Mouse (Mus musculus): ENCODE measurements around the gene Muc13. TPM values are rescaled to one million over a fixed set of nuclear protein-coding genes. Genes with fewer than 3 reads are reported as not detected.

Gene Muc13
- polyA plus RNA-seq (2016; fragmentation: Nextera tagmentation; extraction: Ambion mirVana): 0.10 and 0.14 TPM in 2 replicates

DNA sequence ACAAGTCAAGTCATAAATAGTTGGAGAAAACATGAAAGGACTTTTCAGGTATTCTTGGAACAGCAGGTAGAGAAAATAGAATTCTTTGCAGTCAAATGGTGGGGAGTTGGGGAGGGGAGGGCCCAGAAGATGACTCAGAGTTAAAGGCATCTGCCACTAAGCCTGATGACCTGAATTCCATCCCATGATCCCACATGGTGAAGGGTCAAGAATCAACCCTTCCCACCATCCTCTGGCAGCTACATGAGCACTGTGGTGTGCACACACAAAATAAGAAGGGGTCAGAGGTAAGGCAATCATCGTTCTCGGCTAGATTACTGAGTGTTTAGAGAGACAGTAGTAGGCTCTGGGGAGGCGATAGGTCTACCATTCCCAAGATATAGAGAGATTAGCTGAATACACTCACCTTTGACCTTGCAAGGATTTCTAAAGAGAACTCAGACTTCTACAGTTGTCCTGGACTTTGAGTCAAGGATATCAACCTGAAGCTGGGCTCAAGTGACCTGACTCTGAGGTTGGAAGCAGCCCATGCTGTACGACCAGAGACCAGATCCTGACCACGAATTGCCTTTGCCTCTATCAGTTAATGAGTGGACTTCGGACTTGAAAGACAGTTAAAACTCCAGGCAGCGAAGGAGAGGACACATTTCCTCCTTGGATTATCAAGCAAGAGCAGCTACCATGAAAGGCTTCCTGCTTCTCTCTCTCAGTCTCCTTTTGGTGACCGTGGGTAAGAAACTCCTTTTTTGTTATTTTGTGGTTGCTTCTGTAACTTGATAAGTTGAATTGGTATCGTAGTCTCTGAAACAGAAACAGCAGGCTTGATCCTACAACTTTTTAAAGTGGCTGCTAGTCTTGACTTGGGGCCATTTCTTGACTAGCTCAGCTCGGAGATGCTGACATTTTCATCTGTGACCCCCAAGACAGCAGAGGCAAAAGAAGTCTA is at the start of gene Muc13:
Muc13 (plus strand) TSS at position 192 of the 946 bp plus-strand sequence.
- H3K27me3 ChIP-seq (replicated peaks; ENCODE audit: low read depth, poor library complexity, severe bottlenecking): no peaks in the 10 kb centered on the region
- DNase-seq (ENCODE audit: low spot score): no peak
- H3K27ac ChIP-seq (replicated peaks): no peak within 1 kb of the TSS
- H3K4me1 ChIP-seq: no peaks in the 10 kb centered on the region
- WGBS: 87% methylated on average over 10 of the region's 10 CpGs
- H3K4me3 ChIP-seq: no peak within 1 kb of the TSS
- H3K9me3 ChIP-seq: no peaks in the 10 kb centered on the region
- no peaks in the 10 kb centered on the region for H3K36me3 ChIP-seq (replicated peaks)

GRCm38 (mm10) chr16:33744622-33745419 is 49.0 kb upstream of the Muc13 start:
- Histone ChIP-seq H3K4me1 (peaks cover 30% of the 10 kb centered on the region), H3K9me3 (no peaks in the 10 kb centered on the region), H3K36me3 (replicated peaks) (peaks cover 43% of the 10 kb centered on the region), H3K27me3 (replicated peaks; ENCODE audit: low read depth, poor library complexity, severe bottlenecking) (no peaks in the 10 kb centered on the region), H3K4me3 (no peak overlapping the region), H3K27ac (replicated peaks) (no peak overlapping the region)
- no peak for DNase-seq (ENCODE audit: low spot score)
- WGBS: 57% methylated on average over 7 of the region's 7 CpGs

DNA sequence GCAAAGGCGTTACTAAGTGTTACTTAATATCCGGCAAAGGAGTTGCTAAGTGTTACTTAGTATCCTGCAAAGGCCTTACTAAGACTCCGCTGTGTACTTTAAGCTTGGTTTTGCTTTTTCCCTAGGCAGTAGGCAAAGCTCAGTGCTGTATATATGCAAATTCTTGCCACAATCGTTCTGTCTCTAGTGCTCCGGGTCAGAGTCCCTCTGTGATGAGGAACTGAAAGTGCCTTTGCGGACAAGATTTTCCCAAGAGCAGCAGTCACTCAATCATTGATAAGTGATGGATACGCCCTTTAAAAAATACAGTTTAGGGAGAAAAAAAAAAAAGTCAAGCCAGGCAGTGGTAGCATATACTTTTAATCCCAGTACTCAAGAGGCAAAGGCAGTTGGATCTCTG is 48.4 kb upstream of the Muc13 start:
- Histone ChIP-seq H3K9me3 (no peaks in the 10 kb centered on the region), H3K27ac (replicated peaks) (no peak overlapping the region), H3K4me1 (peaks cover 24% of the 10 kb centered on the region), H3K4me3 (no peak overlapping the region), H3K27me3 (replicated peaks; ENCODE audit: low read depth, poor library complexity, severe bottlenecking) (no peaks in the 10 kb centered on the region), H3K36me3 (replicated peaks) (peaks cover 44% of the 10 kb centered on the region)
- DNase-seq (ENCODE audit: low spot score): no peak
- WGBS: 87% methylated on average over 7 of the region's 7 CpGs

- Histone ChIP-seq H3K27me3 (replicated peaks; ENCODE audit: low read depth, poor library complexity, severe bottlenecking) (no peaks in the 10 kb centered on the region), H3K36me3 (replicated peaks) (peaks cover 47% of the 10 kb centered on the region), H3K4me1 (peaks cover 19% of the 10 kb centered on the region), H3K4me3 (no peak overlapping the region), H3K27ac (replicated peaks) (no peak overlapping the region), H3K9me3 (no peaks in the 10 kb centered on the region)
- 87% methylated on average over 10 of the region's 10 CpGs for WGBS
- DNase-seq (ENCODE audit: low spot score): no peak
These were observed 47.7 kb upstream of the Muc13 start for GRCm38 (mm10) chr16:33746074-33746676.

DNA sequence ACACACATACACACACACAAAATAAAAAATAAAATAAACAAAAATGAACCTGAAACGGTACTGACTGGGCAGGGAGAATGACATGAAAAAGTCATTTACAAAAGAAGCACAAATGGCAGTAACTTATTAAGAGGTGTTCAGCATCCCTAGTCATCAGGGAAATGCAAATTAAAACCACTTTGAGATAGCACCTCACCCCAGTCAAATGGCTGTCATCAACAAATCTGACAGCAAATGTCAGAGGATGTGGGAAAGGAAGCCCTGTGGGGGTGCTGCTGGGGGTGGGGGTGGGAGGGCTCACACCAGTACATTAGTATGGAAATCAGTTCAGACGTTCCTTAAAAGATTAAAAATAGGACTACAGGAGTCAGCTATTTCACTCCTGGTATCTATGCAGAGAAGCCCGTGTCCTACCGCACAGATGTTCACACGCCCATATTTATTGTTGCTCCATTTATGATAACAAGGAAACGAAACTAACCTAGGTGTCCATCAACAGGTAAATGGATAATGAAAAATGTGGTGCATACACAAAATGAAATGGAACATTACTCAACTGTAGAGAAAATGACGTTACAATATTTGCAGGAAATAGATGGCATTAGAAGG is 46.4 kb upstream of the Muc13 start:
- Histone ChIP-seq H3K4me1 (peaks cover 12% of the 10 kb centered on the region), H3K27ac (replicated peaks) (no peak overlapping the region), H3K36me3 (replicated peaks) (peaks cover 46% of the 10 kb centered on the region), H3K9me3 (no peaks in the 10 kb centered on the region), H3K27me3 (replicated peaks; ENCODE audit: low read depth, poor library complexity, severe bottlenecking) (no peaks in the 10 kb centered on the region), H3K4me3 (no peak overlapping the region)
- DNase-seq (ENCODE audit: low spot score): no peak
- WGBS: 71% methylated on average over 7 of the region's 7 CpGs

- H3K4me1 ChIP-seq: peaks cover 12% of the 10 kb centered on the region; the same call in 1 of the 2 replicates
- H3K36me3 ChIP-seq (replicated peaks): peaks cover 45% of the 10 kb centered on the region
- no peak overlapping the region for H3K27ac ChIP-seq (replicated peaks)
These were observed 45.8 kb upstream of the Muc13 start for GRCm38 (mm10) chr16:33747994-33748393.

DNA sequence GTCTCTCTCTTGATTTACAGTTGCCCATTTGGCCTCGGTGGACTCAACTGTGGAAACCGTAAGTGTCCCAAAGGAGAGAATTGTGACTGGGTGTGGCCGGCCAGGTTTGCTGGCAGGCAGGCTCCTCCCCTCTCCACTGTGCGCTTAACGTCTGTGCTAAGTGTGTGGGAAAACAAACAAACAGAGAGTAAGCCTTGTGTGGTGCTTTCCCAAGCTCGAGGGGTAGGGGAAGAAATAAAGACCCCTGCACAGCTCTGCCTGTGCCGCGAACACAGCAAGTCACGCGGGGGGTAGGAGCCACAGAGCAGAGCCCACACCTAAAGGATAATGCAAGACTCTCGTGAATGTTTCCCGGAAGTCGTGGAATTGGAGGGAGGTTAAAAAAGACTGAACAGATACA is 42.7 kb upstream of the Muc13 start:
- Histone ChIP-seq H3K4me1 (peaks cover 15% of the 10 kb centered on the region), H3K27ac (replicated peaks) (no peak overlapping the region), H3K4me3 (peak overlapping the region; percentile 33; the same call in 1 of the 2 replicates), H3K36me3 (replicated peaks) (peaks cover 55% of the 10 kb centered on the region), H3K27me3 (replicated peaks; ENCODE audit: low read depth, poor library complexity, severe bottlenecking) (no peaks in the 10 kb centered on the region), H3K9me3 (no peaks in the 10 kb centered on the region)
- DNase-seq (ENCODE audit: low spot score): no peak
- WGBS: 44% methylated on average over 13 of the region's 13 CpGs

More at GRCm38 (mm10) chr16:33747994-33748393, 45.8 kb upstream of the Muc13 start:
- no peak for DNase-seq (ENCODE audit: low spot score)
- Histone ChIP-seq H3K4me3 (no peak overlapping the region), H3K9me3 (no peaks in the 10 kb centered on the region), H3K27me3 (replicated peaks; ENCODE audit: low read depth, poor library complexity, severe bottlenecking) (no peaks in the 10 kb centered on the region)
- 83% methylated on average over 2 of the region's 2 CpGs for WGBS

DNA sequence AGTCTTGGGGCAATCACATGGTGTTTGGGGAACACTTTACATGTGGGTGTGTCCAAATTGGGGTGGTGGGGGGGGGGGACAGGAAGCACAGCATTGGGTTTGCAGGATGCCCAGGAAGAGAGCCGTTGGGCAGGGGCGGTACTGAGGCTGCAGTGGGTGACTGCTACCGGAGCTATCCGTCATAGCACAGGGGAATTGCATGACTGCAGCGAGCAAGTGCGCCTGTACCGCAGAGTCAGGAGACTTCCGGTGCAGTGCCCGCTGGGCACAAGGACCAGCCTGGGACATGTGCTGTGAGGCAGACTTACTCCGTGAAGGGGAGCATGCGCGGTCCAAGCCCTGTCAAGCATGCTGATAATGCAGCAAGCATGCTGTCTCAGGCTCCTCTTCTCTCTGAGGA is 42.2 kb upstream of the Muc13 start:
- Histone ChIP-seq H3K27me3 (replicated peaks; ENCODE audit: low read depth, poor library complexity, severe bottlenecking) (no peaks in the 10 kb centered on the region), H3K27ac (replicated peaks) (no peak overlapping the region), H3K4me3 (peak overlapping the region; percentile 33; the same call in 1 of the 2 replicates), H3K9me3 (no peaks in the 10 kb centered on the region), H3K4me1 (peaks cover 15% of the 10 kb centered on the region), H3K36me3 (replicated peaks) (peaks cover 56% of the 10 kb centered on the region)
- DNase-seq (ENCODE audit: low spot score): no peak
- 57% methylated on average over 12 of the region's 12 CpGs for WGBS

DNA sequence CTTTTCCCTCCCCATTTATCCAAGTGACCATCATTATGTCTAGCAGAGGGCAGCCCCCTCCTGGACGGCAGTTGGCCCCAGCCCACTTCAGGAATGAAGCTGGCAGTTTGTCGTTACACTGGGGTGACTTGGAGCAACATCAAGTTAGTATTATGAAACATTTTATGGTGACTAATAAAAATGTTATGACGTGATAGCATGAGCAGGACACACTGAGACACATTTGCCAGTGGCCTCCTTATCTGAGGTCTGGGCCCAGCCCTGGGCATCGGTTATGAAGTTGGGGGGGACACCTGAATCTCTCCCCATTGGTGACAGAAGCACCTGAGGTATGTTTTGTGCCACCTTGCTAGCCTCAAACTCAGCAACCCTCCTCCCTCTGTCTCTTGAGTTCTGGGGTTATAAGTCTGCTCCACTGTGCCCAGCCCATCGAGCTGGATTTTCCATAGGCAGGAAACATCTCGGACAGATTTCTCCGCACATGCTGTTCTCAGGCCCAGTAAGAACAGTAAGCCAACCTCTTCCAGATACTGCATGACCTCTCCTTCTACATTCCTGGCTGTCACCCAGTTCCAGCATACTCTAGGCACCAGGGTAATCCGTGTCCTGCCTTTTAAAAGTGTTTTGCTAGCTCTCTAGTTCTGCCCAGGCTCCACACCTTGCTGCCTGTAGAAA is 40.8 kb upstream of the Muc13 start:
- no peak for DNase-seq (ENCODE audit: low spot score)
- no peaks in the 10 kb centered on the region for H3K9me3 ChIP-seq
- H3K4me1 ChIP-seq: peaks cover 12% of the 10 kb centered on the region
- H3K36me3 ChIP-seq (replicated peaks): peaks cover 59% of the 10 kb centered on the region
- no peak overlapping the region for H3K27ac ChIP-seq (replicated peaks)
- 89% methylated on average over 8 of the region's 8 CpGs for WGBS
- H3K4me3 ChIP-seq: no peak overlapping the region
- H3K27me3 ChIP-seq (replicated peaks; ENCODE audit: low read depth, poor library complexity, severe bottlenecking): no peaks in the 10 kb centered on the region

DNA sequence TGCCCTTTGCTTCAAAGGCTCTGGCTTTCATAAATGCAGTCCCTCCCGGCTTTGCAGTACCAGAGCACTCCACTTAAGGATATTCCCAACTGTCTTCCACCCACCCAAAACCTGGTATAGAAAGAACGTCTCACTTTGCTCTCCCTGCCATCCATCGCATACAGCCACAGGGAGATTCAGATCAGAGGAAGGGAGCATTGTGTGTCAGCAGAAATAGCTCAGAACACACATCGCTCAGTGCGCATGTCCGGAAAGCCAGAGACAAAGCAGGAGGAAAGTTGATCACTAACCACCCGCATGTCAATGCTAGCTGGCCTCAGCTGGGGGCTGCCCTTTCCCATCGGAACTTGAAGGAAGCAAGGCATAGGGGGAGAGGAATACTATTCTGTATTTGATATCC is 38.5 kb upstream of the Muc13 start:
- Histone ChIP-seq H3K9me3 (no peaks in the 10 kb centered on the region), H3K4me1 (peaks cover 12% of the 10 kb centered on the region), H3K27ac (replicated peaks) (no peak overlapping the region), H3K4me3 (no peak overlapping the region), H3K27me3 (replicated peaks; ENCODE audit: low read depth, poor library complexity, severe bottlenecking) (no peaks in the 10 kb centered on the region), H3K36me3 (replicated peaks) (peaks cover 52% of the 10 kb centered on the region)
- 77% methylated on average over 8 of the region's 8 CpGs for WGBS
- DNase-seq (ENCODE audit: low spot score): no peak

DNA sequence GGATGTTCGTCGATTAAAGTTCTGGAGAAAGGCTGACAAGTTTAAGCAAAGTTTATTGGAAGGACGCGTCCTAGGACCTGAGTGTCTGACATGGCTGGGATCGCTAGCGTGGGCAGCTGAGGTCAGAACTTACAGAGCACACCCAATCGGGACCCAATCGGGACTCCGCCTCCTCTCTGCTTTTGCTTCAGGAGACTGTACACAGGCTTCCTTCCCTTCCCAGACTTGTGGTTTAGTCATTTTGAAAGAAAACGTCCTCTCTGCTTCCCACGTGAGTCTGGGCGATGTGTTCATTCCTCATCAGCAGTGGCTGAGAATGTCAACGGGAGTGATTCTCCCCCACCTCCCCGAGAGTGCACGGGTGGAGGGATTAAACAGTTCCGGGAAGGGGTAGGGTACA is 37.9 kb upstream of the Muc13 start:
- Histone ChIP-seq H3K4me3 (no peak overlapping the region), H3K36me3 (replicated peaks) (peaks cover 52% of the 10 kb centered on the region), H3K27me3 (replicated peaks; ENCODE audit: low read depth, poor library complexity, severe bottlenecking) (no peaks in the 10 kb centered on the region), H3K4me1 (peaks cover 18% of the 10 kb centered on the region), H3K27ac (replicated peaks) (no peak overlapping the region), H3K9me3 (no peaks in the 10 kb centered on the region)
- DNase-seq (ENCODE audit: low spot score): no peak
- WGBS: 58% methylated on average over 16 of the region's 16 CpGs
